Mouse (Mus musculus) liver (tissue): ENCODE measurements around the gene Prkra.
A peak's percentile ranks its signal among the peaks of the same experiment; 100 is the strongest.

Experiments used
- DNase-seq: peaks from one replicate; pipeline ENCODE4 v3.0.0-alpha.2; 2020; ENCODE audit warnings: mixed read lengths

Prkra gene

DNA sequence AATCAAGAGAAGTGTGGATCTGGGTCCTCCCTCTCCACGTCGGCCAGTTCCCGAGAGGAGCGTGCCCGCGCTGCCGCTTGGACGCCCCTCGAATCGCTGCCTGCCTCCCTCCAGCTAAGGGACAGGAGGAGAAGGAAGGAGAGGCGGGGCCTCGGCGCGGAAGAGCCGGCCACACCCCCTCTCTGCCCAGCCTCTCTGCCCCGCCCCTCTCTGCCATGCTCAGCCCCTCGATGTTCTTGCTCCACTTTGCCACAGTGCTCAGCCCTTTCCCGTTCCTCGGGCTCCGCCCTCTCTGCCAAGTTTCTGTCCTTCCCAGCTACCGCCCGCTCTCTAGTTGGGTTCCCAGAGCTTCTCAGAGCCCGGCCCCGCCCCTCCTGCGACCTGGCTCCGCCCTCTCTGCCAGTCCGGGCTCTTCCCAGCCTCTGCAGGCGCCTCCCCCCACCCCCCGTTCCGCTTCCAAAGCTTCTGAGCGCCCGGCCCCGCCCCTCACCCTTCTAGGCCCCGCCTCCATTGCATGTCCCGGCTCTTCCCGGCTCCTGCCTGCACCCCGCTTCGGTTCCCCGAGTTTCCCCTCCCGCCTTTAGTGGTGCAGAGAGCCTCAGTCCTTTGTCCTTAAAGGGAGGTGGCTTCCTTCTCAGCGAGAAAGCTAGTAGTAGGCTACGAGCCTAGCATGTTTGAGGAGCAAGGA is at the start of gene Prkra, which contains the start of gene Pjvk:
Gene Prkra (minus strand): TSS at position 133 of the 688 bp plus-strand sequence.
Gene Pjvk (plus strand): TSS at position 594 of the 688 bp plus-strand sequence.
- DNase-seq, result peak; percentile 98

GRCm38 (mm10) chr2:76695290-76695689 is 47.5 kb upstream of the Prkra start:
- no peak for DNase-seq

DNA sequence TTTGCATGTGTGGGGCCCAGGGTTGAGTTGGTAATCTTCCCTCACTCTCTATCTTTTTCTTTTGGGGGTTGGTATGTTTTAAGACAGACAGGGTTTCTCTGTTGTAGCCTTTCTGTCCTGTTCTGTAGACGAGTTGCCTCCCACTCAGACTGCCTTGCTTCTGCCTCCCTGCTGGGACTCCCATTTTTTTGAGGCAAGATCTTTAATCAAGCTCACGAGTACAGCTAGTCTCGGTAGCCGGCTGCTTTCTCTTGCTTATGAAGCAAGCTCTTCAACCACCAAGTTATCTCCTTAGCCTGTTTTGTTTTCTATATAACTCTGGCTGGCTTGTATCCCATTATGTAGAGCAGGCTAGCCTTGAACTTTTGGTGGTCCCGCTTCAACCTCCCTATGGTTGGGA is 46.0 kb upstream of the Prkra start:
- no peak for DNase-seq

- peak; percentile 26 for DNase-seq
Measured at GRCm38 (mm10) chr2:76690436-76691204, 42.8 kb upstream of the Prkra start.

DNA sequence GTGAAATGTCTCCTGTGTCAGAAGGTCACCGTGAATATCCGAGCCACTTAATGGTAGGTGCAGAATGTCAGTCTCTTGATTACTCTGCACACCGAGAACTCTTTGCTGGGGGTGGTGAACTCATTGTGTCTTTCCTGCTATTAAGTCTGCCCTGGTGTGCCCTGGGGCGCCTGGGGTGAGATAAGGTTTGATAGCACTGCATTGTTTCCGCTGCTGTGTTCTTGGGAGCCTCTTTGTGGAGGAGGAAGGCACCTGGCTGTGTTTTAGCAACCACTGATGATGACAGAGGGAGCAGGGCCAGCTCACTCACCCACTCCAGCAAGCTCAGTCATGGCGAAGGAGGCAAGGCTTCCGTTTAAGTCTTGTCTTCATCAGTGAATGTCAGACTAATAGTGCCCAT is 40.3 kb upstream of the Prkra start:
- DNase-seq, result no peak

DNA sequence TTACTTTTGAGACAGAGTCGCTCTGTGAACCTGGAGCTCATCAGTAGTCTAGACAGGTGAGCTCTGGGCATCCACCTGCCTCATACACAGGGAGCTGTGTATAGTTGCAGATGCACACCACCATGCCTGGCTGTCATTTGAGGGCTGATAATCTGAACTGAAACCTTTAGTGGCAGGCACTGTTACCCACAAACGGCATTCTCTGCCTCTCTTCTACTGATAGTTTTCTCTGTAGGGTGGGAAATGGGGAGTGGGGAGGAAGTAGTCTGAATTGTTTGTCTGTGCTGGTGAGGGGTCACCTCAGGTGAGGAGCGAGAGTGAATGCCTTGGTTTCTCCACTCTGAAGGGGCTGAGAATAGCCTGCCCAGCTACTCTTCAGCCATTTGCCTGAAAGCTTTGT is 39.8 kb upstream of the Prkra start:
- no peak for DNase-seq

- DNase-seq, result no peak
Measured at GRCm38 (mm10) chr2:76686986-76687385, 39.2 kb upstream of the Prkra start.

DNA sequence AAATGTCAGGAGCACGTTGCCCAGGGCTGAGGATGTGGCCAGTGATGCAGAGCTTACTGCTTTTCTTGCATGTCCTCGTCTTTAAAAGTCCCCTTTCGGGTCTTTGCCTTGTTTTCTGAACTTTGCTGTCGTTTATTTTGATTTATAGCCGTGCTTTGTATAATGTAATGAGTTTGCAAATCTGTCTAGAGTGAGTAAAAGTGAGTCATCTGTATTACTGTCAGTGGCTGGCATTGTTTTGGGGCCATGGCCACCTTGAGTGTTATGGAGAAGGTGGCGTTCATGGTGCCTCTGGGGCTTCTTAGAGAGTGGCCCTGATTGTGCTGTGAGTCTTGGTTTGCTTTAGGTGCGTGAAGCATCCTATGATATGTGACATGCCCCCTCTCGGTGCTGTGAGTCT is 34.5 kb upstream of the Prkra start:
- no peak for DNase-seq

DNA sequence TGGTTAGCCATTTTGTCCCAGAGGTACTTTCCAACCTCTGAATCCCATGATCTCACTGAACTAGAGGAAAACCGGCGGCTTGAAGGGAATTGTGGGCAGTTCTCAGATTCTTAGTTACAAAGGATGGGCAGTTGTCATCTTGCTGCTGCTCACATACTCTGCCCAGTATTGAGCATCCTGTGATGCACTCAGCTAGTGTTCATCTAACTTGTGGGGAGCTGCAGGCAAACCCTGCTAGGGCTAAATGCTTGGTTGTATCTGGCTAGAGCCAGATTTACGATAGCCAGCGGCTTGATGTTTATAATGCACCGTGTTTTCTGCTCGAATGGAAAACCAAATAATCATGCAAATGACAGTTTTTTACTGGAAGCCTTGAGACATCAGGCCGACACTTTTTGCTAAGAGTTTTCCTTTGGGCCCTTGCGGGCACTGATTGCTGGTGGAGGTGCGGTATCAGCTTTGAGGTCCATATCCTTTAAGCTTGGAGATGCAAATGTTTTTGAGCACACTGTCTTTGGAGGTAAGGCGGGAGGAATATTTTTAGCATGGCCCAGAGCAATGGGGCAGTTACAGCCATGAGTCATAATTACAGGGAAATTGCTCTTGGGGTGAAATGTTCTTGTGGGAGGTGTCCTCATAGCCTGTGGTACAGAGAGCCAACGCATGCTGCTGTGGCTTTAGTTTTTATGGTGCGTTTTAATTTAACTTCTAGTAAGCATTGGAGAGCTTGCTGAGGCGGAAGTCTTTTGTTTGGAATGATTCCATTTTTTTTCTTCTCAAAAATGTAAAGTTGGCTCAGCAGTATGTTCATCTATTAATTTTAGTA is 28.8 kb upstream of the Prkra start:
- no peak for DNase-seq

GRCm38 (mm10) chr2:76675949-76676348 is 28.1 kb upstream of the Prkra start:
- no peak for DNase-seq

- peak; percentile 25 for DNase-seq
Measured at GRCm38 (mm10) chr2:76675451-76675850, 27.6 kb upstream of the Prkra start.

DNA sequence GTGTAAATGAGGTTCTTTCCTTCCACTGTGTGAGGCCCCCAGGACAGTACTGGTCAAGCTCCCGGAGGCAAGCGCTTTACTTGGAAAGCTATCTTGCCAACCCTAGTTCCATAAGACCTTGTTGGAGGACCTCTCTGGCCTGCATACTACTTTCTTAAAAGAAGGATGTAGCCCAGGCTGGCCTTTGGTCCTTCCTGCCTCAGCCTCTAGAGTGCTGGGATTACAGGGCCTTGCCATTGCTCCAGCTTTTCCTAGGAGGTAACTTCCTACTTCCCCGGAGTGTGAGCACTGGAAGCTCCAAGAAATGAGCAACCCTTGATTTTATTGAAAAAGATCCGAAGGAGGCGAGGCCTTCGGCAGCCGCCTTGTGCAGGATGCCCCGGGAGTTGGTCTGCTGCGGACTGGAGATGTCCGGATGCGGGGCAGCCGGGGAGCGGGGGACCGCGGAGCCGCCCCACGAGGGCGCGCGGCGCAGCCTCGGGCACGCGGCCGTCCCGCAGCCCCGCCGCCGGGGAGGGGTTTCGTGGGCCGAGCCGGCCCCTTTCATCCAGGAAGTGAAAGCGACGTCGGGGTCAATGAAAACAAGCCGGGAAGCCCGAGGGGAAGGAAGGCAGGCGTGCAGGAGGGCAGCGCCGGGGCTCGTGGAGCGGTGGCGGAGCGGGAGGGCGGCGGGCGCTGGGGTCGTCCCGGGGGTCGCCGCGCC is 27.1 kb upstream of the Prkra start, which contains the start of gene Plekha3:
Gene Plekha3 (plus strand): TSS at position 557 of the 703 bp plus-strand sequence.
- DNase-seq, result peak; percentile 81

- peak; percentile 63 for DNase-seq
Measured at GRCm38 (mm10) chr2:76673472-76674081, 25.8 kb upstream of the Prkra start.

DNA sequence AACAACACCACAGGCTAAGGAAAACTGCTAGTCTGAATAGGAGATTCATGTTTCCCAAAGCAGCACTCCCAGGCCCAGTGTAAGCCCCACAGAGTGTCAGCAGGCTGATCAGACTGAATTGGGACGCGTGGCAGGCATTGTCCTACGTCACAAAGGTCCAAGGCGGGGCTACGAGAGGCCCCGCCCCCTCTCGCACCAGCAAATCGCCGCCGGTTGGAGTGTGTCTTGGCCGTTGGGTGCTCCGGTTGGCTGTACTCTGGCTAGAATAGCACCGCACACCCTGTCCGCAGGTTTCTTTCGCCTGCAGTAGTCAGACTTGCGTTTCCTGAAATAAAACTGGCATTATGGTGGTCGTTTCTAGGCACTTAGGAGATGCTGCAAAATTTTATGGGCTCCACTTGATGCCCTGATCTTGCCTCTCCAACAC is 25.2 kb upstream of the Prkra start, which contains the start of gene Fkbp7:
Gene Fkbp7 (minus strand): TSS at position 151 of the 427 bp plus-strand sequence.
- DNase-seq, result peak; percentile 93

GRCm38 (mm10) chr2:76672134-76672745 is 24.4 kb upstream of the Prkra start:
- DNase-seq, result no peak

DNA sequence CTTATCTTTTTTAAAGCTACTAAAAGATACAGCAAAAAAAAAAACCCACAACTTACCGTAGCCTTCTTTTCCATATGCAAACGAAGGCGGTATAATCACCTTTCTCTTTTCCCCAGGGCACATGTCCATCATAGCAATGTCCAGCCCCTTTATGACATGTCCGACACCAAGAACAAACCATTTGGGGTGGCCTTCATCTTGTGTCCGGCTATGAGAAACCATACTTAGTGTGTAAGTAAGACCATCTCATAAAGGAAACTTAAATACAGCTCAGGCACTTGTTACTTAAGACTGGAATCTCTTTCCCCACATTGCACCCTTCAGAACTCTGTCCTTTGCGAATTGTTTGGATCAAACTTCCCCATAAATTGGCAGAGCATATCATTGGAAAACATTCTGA is 23.8 kb upstream of the Prkra start:
- DNase-seq, result no peak

GRCm38 (mm10) chr2:76667200-76667599 is 19.4 kb upstream of the Prkra start:
- DNase-seq, result no peak

GRCm38 (mm10) chr2:76665531-76665930 is 17.7 kb upstream of the Prkra start:
- no peak for DNase-seq

DNA sequence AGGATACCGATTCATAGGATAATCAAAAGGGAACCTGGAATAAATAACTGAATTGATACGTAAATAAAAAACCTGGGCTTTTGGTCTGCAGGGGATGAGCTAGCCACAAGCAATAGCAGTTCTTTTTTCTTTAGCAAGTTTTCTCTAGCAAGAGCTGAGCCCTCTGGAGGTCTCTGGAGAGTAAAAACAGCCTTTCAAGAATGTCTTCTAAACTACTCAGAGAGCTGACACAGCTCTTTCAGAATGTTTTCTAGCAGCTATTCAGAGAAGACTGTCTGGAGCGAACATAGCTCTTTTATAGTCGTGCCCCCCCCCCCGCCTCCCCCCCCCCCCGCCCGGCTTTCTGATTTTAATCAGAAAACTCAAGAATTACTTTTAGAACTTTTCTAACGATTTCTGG is 11.6 kb upstream of the Prkra start:
- DNase-seq, result no peak

DNA sequence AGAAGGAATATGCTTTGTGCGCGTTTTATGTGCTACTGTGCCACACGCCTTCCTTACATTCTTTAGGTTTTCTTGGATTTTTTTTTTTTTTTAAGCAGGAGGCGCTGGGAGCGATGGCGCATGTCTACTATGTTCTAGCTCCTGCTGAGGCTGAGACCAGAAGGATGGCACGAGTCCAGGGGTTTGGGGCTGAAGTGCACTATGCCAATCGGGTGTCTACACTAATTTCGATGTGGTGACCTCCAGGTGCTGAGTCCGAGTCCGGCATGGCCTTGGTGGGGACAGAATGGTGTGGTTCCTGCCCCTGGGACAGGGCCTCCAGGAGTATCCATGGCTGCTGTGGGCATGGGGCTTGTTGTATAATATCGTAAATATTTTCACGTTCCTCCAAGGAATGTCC is 10.7 kb upstream of the Prkra start:
- no peak for DNase-seq

DNA sequence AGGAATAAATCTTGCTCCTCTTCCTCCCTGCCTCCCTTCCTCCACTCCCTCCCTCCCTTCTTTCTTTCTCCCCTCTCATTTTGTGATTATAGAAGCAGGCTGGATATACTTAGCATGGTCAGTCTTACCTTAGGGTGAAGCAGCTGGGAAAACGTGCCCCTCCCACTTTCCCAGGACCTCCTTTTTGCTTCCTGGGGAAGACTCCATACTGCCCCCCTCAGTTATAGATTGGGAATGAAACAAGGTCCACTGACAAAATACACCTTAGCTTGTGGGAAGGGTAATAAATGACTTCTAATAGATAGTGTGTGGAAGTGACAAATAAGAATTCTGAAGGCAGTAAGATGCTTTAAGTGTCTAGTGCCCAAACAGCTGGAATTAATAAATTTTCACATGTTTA is 8.2 kb upstream of the Prkra start:
- no peak for DNase-seq

- DNase-seq, result no peak
Measured at GRCm38 (mm10) chr2:76655444-76655843, 7.6 kb upstream of the Prkra start.
